Mouse (Mus musculus) thymus, adult 2 months (tissue): ENCODE data around the gene Skida1. TPM values are rescaled to one million over a fixed set of nuclear protein-coding genes. Genes with fewer than 3 reads are reported as not detected.

Experiments used
- DNase-seq: peaks from one replicate; pipeline ENCODE4 v3.0.0; 2021
- H3K27ac ChIP-seq: fragments of 200-500 bp; 2 replicates; pipeline ENCODE4 v1.5.1; 2012; ENCODE audit warnings: low read length, control low read depth; ENCODE audit not compliant: control insufficient read depth, insufficient read depth
- H3K27me3 ChIP-seq: fragments of 200-500 bp; 2 replicates; pipeline ENCODE4 v1.6.1; 2012; ENCODE audit warnings: mild to moderate bottlenecking, low read length, moderate library complexity, mixed read lengths; ENCODE audit not compliant: control insufficient read depth, insufficient read depth
- H3K36me3 ChIP-seq: fragments of 200-500 bp; 2 replicates; pipeline ENCODE4 v1.6.1; 2012; ENCODE audit warnings: mild to moderate bottlenecking, low read length, moderate library complexity; ENCODE audit not compliant: control insufficient read depth, insufficient read depth
- H3K4me1 ChIP-seq: fragments of 200-500 bp; replicated peaks from 2 replicates; pipeline ENCODE4 v1.6.1; 2012; ENCODE audit warnings: low read length; ENCODE audit not compliant: control insufficient read depth, insufficient read depth
- H3K4me3 ChIP-seq: fragments of 200-500 bp; 2 replicates; pipeline ENCODE4 v1.5.1; 2012; ENCODE audit warnings: mild to moderate bottlenecking, low read length, control low read depth, moderate library complexity; ENCODE audit not compliant: control insufficient read depth, insufficient read depth
- CTCF ChIP-seq: fragments of 200-500 bp; IDR thresholded peaks from 2 replicates; pipeline ENCODE4 v1.5.1; 2012; ENCODE audit warnings: mild to moderate bottlenecking, control low read depth, low read length, moderate library complexity, borderline replicate concordance; ENCODE audit not compliant: control insufficient read depth, poor library complexity, insufficient read depth; ENCODE audit errors: extremely low read depth
- POLR2A ChIP-seq: fragments of 200-500 bp; IDR thresholded peaks from 2 replicates; pipeline ENCODE4 v1.6.1; 2012; ENCODE audit warnings: mild to moderate bottlenecking, low read length, control low read depth, moderate library complexity; ENCODE audit not compliant: control insufficient read depth, poor library complexity, insufficient read depth; ENCODE audit errors: extremely low read depth
- WGBS: fragments of 180-500 bp; shearing (Covaris S2); methylation state at CpG from one replicate; pipeline ENCODE4 v1.1.7; 2018; 5-methylcytosine and 5-hydroxymethylcytosine counted together
- polyA plus RNA-seq: library from polyadenylated mRNA; depleted of rRNA; stranded (reverse); fragments of >200 nt; gene quantifications from 2 replicates; pipeline ENCODE4 v1.2.3, GENCODE M21; 2012

The Skida1 gene
- polyA plus RNA-seq, 1 experiment: 0.38 TPM

GRCm38 (mm10) chr2:18055929-18056785 is 7.3 kb upstream of the Skida1 start:
- Histone ChIP-seq H3K4me1 (no peaks in the 10 kb centered on the region; the same call in 1 of the 2 replicates), H3K36me3 (no peaks in the 10 kb centered on the region), H3K27ac (peak overlapping the region; percentile 99; the same call in 1 of the 2 replicates), H3K27me3 (no peaks in the 10 kb centered on the region), H3K4me3 (peak overlapping the region; percentile 84)
- WGBS: under 1% methylated on average over 52 of the region's 66 CpGs
- DNase-seq: peak; percentile 95
- TF ChIP-seq CTCF (0 out of 2 replicates have a peak, but pooled peaks have one; percentile 6), POLR2A (no peak)

DNA sequence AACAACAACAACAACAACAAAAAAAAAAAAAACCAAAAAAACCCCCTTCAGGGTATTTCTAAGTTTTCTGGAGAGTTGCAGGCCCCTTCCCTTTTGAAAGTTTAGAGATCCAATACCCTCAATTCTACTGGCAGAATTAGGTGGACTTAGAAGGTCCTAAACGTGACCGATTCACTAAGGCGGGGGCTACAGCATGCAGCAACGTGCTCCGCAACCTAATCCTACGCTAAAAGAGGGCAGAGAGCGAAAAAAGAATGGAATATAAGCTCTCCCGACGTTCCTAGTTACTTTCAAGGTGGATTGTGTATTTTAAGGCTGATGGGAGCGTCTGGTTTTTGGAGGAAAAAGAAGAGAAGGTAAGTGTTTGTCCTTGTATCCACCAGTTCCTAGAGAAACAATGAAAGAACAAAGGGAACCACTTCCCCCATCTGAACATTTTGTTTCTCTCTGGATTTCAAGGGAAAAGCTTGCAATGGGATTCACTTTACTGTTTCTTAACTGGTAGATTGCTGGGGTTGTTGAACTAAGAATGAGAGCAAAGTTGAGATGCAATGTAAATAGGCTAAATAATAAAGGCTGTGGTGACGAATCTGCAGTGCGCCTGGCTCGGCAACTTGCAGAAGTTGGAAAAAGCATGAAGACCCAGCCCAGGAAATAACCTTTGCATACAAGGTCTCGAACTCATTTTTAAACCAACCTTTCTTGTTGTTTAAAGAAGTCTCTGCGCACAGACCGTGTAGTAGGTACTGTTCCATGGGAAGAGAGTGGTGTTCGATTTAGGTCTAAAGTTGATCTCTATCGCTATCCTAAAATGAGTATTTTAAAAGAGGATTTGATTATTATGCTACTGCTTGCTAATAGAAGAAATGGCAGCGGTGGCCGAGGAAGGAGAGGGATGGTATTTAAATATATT is 6.4 kb upstream of the Skida1 start, which contains the start of gene Mllt10:
Mllt10 (plus strand) TSS at position 222 of the 913 bp plus-strand sequence.
- WGBS: 43% methylated on average over 20 of the region's 20 CpGs
- Histone ChIP-seq H3K27ac (peak within 1 kb of the TSS; percentile 14; the same call in 1 of the 2 replicates), H3K27me3 (no peaks in the 10 kb centered on the region; the same call in 1 of the 2 replicates), H3K4me1 (no peaks in the 10 kb centered on the region; the same call in 1 of the 2 replicates), H3K36me3 (no peaks in the 10 kb centered on the region), H3K4me3 (peak within 1 kb of the TSS; percentile 84)
- DNase-seq: no peak
- TF ChIP-seq CTCF (no peak), POLR2A (no peak)

GRCm38 (mm10) chr2:18053951-18054530 is 5.2 kb upstream of the Skida1 start:
- WGBS: 83% methylated on average over 2 of the region's 2 CpGs

GRCm38 (mm10) chr2:18053243-18053950 is 4.5 kb upstream of the Skida1 start:
- no peak overlapping the region for H3K4me3 ChIP-seq
- H3K4me1 ChIP-seq: no peaks in the 10 kb centered on the region; the same call in 1 of the 2 replicates
- H3K27me3 ChIP-seq: peaks cover 6% of the 10 kb centered on the region
- 85% methylated on average over 1 of the region's 1 CpGs for WGBS
- DNase-seq: no peak
- no peak overlapping the region for H3K27ac ChIP-seq
- H3K36me3 ChIP-seq: no peaks in the 10 kb centered on the region
- TF ChIP-seq POLR2A (no peak), CTCF (no peak)

More at GRCm38 (mm10) chr2:18053951-18054530, 5.2 kb upstream of the Skida1 start:
- Histone ChIP-seq H3K36me3 (no peaks in the 10 kb centered on the region), H3K27me3 (peaks cover 6% of the 10 kb centered on the region), H3K27ac (no peak overlapping the region), H3K4me1 (no peaks in the 10 kb centered on the region; the same call in 1 of the 2 replicates), H3K4me3 (no peak overlapping the region)
- no peak for DNase-seq
- TF ChIP-seq CTCF (no peak), POLR2A (no peak)

DNA sequence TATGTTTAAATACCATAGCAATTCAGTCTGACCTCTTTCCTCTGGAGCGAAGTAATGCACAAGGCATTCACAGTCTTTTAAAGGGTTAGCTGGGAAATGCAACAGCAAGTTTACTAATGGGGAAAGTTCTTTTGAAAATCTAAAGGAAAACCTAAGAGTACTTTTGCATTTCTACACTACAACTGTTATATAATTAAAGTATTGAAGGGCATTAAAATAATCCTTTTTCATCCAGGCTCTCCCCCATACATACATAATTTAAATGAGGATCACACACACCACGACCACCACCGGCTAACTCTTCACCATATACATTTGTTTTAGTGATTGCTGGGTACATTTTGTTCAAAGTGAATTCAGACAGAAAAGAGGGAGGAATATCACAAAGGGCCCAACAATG is 3.7 kb upstream of the Skida1 start:
- Histone ChIP-seq H3K36me3 (no peaks in the 10 kb centered on the region), H3K4me1 (peaks cover 4% of the 10 kb centered on the region), H3K27me3 (peaks cover 8% of the 10 kb centered on the region), H3K27ac (no peak overlapping the region), H3K4me3 (no peak overlapping the region)
- no peak for TF ChIP-seq POLR2A
- TF ChIP-seq CTCF: no peak
- 96% methylated on average over 3 of the region's 3 CpGs for WGBS
- no peak for DNase-seq

- Histone ChIP-seq H3K36me3 (no peaks in the 10 kb centered on the region), H3K27me3 (peaks cover 15% of the 10 kb centered on the region), H3K27ac (no peak overlapping the region), H3K4me1 (peaks cover 10% of the 10 kb centered on the region), H3K4me3 (no peak overlapping the region)
- DNase-seq: no peak
- WGBS: 98% methylated on average over 3 of the region's 3 CpGs
- TF ChIP-seq CTCF: no peak
- no peak for TF ChIP-seq POLR2A
These were observed 3.0 kb upstream of the Skida1 start for GRCm38 (mm10) chr2:18051831-18052170.
